Mouse (Mus musculus) hindbrain, embryonic 14.5 days (tissue): ENCODE measurements around the gene Grm4. TPM values are rescaled to one million over a fixed set of nuclear protein-coding genes. Genes with fewer than 3 reads are reported as not detected.
A peak's percentile ranks its signal among the peaks of the same experiment; 100 is the strongest.

ENCODE experiments used
- ATAC-seq: fragments of 200-750 bp; cut with Nextera tagmentation; 2 replicates; pipeline ENCODE4 v1.8.0; 2017; ENCODE audit warnings: moderate number of reproducible peaks, mild to moderate bottlenecking, moderate TSS enrichment, moderate library complexity; ENCODE audit not compliant: low FRiP score
- DNase-seq: peaks from one replicate; pipeline ENCODE4 v3.0.0-alpha.2; 2015; ENCODE audit warnings: low spot score
- H3K27ac ChIP-seq: fragments of 300-500 bp; sonication (generic); 2 replicates; pipeline ENCODE4 v1.5.1; 2014; ENCODE audit warnings: mild to moderate bottlenecking, moderate library complexity
- H3K27me3 ChIP-seq: fragments of 300-500 bp; sonication (generic); 2 replicates; pipeline ENCODE4 v1.6.1; 2014; ENCODE audit warnings: mild to moderate bottlenecking, low read length, mixed read lengths; ENCODE audit not compliant: control insufficient read depth, insufficient read depth
- H3K36me3 ChIP-seq: fragments of 300-500 bp; sonication (generic); replicated peaks from 2 replicates; pipeline ENCODE4 v1.6.1; 2014; ENCODE audit not compliant: control insufficient read depth, insufficient read depth
- H3K4me1 ChIP-seq: fragments of 300-500 bp; sonication (generic); replicated peaks from 2 replicates; pipeline ENCODE4 v1.6.1; 2014; ENCODE audit warnings: antibody characterized with exemption, low read length, mixed read lengths; ENCODE audit not compliant: control insufficient read depth, insufficient read depth
- H3K4me2 ChIP-seq: fragments of 300-500 bp; sonication (generic); replicated peaks from 2 replicates; pipeline ENCODE4 v1.6.1; 2014; ENCODE audit warnings: mild to moderate bottlenecking, moderate library complexity
- H3K4me3 ChIP-seq: fragments of 300-500 bp; sonication (generic); replicated peaks from 2 replicates; pipeline ENCODE4 v1.5.1; 2014; ENCODE audit warnings: mild to moderate bottlenecking, low read length
- H3K9ac ChIP-seq: fragments of 300-500 bp; sonication (generic); 2 replicates; pipeline ENCODE4 v1.6.1; 2014
- H3K9me3 ChIP-seq: fragments of 300-500 bp; sonication (generic); 2 replicates; pipeline ENCODE4 v1.6.1; 2016; ENCODE audit warnings: low read length; ENCODE audit not compliant: control insufficient read depth
- WGBS: fragments of 180-500 bp; shearing (Covaris S2); extraction: QIAGEN DNeasy Blood & Tissue Kit; methylation state at CpG from one replicate; pipeline ENCODE4 v1.1.7; 2014; 5-methylcytosine and 5-hydroxymethylcytosine counted together
- polyA plus RNA-seq: library from polyadenylated mRNA; unstranded; fragments of >200 nt; fragmentation: Nextera tagmentation; extraction: Ambion mirVana; gene quantifications from 2 replicates; pipeline ENCODE4 v1.2.1, GENCODE M21; 2014

Gene Grm4
- polyA plus RNA-seq, 1 experiment from 2014 or later = 9.0 TPM

- Histone ChIP-seq H3K4me1 (peaks cover 9% of the 10 kb centered on the region; the same call in 1 of the 2 replicates), H3K9me3 (peaks cover 10% of the 10 kb centered on the region; the same call in 1 of the 2 replicates), H3K36me3 (no peaks in the 10 kb centered on the region), H3K27me3 (no peaks in the 10 kb centered on the region), H3K4me2 (no peak overlapping the region), H3K9ac (no peak overlapping the region), H3K4me3 (no peak overlapping the region), H3K27ac (no peak overlapping the region)
- DNase-seq (no peak), ATAC-seq (no peak)
- WGBS = 19% methylated on average over 9 of the region's 9 CpGs
Observed at GRCm38 (mm10) chr17:27429757-27430156, 91.4 kb downstream of the Grm4 start.

- peaks cover 10% of the 10 kb centered on the region; the same call in 1 of the 2 replicates for H3K9me3 ChIP-seq
- no peak overlapping the region for H3K9ac ChIP-seq
- WGBS = 86% methylated on average over 2 of the region's 2 CpGs
- no peak for DNase-seq
- H3K27ac ChIP-seq = no peak overlapping the region
- no peak overlapping the region for H3K4me2 ChIP-seq
- no peak for ATAC-seq
- no peaks in the 10 kb centered on the region for H3K27me3 ChIP-seq
- H3K36me3 ChIP-seq = no peaks in the 10 kb centered on the region
- H3K4me3 ChIP-seq = no peak overlapping the region
- peaks cover 23% of the 10 kb centered on the region for H3K4me1 ChIP-seq
Observed at GRCm38 (mm10) chr17:27425016-27425415, 96.2 kb downstream of the Grm4 start.

- no peak for ATAC-seq
- DNase-seq = no peak
- Histone ChIP-seq H3K4me1 (peaks cover 23% of the 10 kb centered on the region), H3K4me3 (no peak overlapping the region), H3K27me3 (no peaks in the 10 kb centered on the region), H3K4me2 (no peak overlapping the region), H3K27ac (no peak overlapping the region), H3K36me3 (no peaks in the 10 kb centered on the region), H3K9ac (no peak overlapping the region), H3K9me3 (peaks cover 10% of the 10 kb centered on the region; the same call in 1 of the 2 replicates)
- WGBS = 69% methylated on average over 6 of the region's 6 CpGs
Observed at GRCm38 (mm10) chr17:27424356-27424755, 96.8 kb downstream of the Grm4 start.

GRCm38 (mm10) chr17:27422726-27423381 is 98.3 kb downstream of the Grm4 start:
- Histone ChIP-seq H3K4me2 (no peak overlapping the region), H3K9ac (peak overlapping the region; percentile 14; the same call in 1 of the 2 replicates), H3K4me1 (peaks cover 23% of the 10 kb centered on the region), H3K4me3 (no peak overlapping the region), H3K36me3 (no peaks in the 10 kb centered on the region), H3K27ac (peak overlapping the region; percentile 51), H3K9me3 (0 out of 2 replicates have a peak, but pooled peaks cover 2% of the 10 kb centered on the region), H3K27me3 (no peaks in the 10 kb centered on the region)
- 11% methylated on average over 10 of the region's 10 CpGs for WGBS
- ATAC-seq (peak; percentile 58; the same call in 1 of the 2 replicates), DNase-seq (peak; percentile 66)

GRCm38 (mm10) chr17:27422371-27422725 is 98.9 kb downstream of the Grm4 start:
- Histone ChIP-seq H3K4me1 (peaks cover 23% of the 10 kb centered on the region), H3K4me2 (no peak overlapping the region)
- 18% methylated on average over 5 of the region's 6 CpGs for WGBS

GRCm38 (mm10) chr17:27421837-27422236 is 99.4 kb downstream of the Grm4 start:
- peaks cover 23% of the 10 kb centered on the region for H3K4me1 ChIP-seq
- no peaks in the 10 kb centered on the region for H3K9me3 ChIP-seq
- no peak overlapping the region for H3K9ac ChIP-seq
- H3K27me3 ChIP-seq = no peaks in the 10 kb centered on the region
- 42% methylated on average over 8 of the region's 8 CpGs for WGBS
- ATAC-seq = no peak
- H3K4me3 ChIP-seq = no peak overlapping the region
- no peak for DNase-seq
- H3K4me2 ChIP-seq = no peak overlapping the region; the same call in 1 of the 2 replicates
- H3K27ac ChIP-seq = no peak overlapping the region
- H3K36me3 ChIP-seq = no peaks in the 10 kb centered on the region

More at GRCm38 (mm10) chr17:27422371-27422725, 98.9 kb downstream of the Grm4 start:
- Histone ChIP-seq H3K4me3 (no peak overlapping the region), H3K9ac (no peak overlapping the region), H3K27me3 (no peaks in the 10 kb centered on the region), H3K36me3 (no peaks in the 10 kb centered on the region), H3K9me3 (no peaks in the 10 kb centered on the region), H3K27ac (peak overlapping the region; percentile 51; the same call in 1 of the 2 replicates)
- no peak for DNase-seq
- no peak; the same call in 1 of the 2 replicates for ATAC-seq

- no peak overlapping the region for H3K4me3 ChIP-seq
- no peak overlapping the region for H3K9ac ChIP-seq
- WGBS = 82% methylated on average over 5 of the region's 5 CpGs
- H3K9me3 ChIP-seq = no peaks in the 10 kb centered on the region
- H3K36me3 ChIP-seq = no peaks in the 10 kb centered on the region
- ATAC-seq (no peak), DNase-seq (no peak)
- H3K27ac ChIP-seq = no peak overlapping the region
- H3K27me3 ChIP-seq = no peaks in the 10 kb centered on the region
- no peak overlapping the region for H3K4me2 ChIP-seq
- H3K4me1 ChIP-seq = peaks cover 6% of the 10 kb centered on the region; the same call in 1 of the 2 replicates
Observed at GRCm38 (mm10) chr17:27409006-27409405, 112.2 kb downstream of the Grm4 start.

- Histone ChIP-seq H3K27me3 (no peaks in the 10 kb centered on the region), H3K4me3 (no peak overlapping the region), H3K9ac (no peak overlapping the region), H3K36me3 (no peaks in the 10 kb centered on the region), H3K9me3 (no peaks in the 10 kb centered on the region), H3K4me1 (peaks cover 6% of the 10 kb centered on the region; the same call in 1 of the 2 replicates), H3K4me2 (no peak overlapping the region), H3K27ac (no peak overlapping the region)
- ATAC-seq (no peak), DNase-seq (no peak)
- 53% methylated on average over 5 of the region's 5 CpGs for WGBS
Observed at GRCm38 (mm10) chr17:27408531-27408930, 112.7 kb downstream of the Grm4 start.

GRCm38 (mm10) chr17:27406956-27407355 is 114.2 kb downstream of the Grm4 start:
- ATAC-seq (peak; percentile 80; the same call in 1 of the 2 replicates), DNase-seq (peak; percentile 72)
- Histone ChIP-seq H3K27ac (no peak overlapping the region), H3K9me3 (no peaks in the 10 kb centered on the region), H3K27me3 (no peaks in the 10 kb centered on the region), H3K9ac (no peak overlapping the region), H3K4me1 (peaks cover 6% of the 10 kb centered on the region; the same call in 1 of the 2 replicates), H3K4me3 (no peak overlapping the region), H3K36me3 (no peaks in the 10 kb centered on the region), H3K4me2 (no peak overlapping the region)
- 63% methylated on average over 4 of the region's 4 CpGs for WGBS
